Mouse (Mus musculus) thymus, postnatal 10 days (tissue): Measurements from ENCODE around the gene Tmem44.

Experiments
- DNase-seq, 2 experiments: peaks; one replicate each; pipeline ENCODE4 v3.0.0; 2021; ENCODE audit warnings: low spot score in 2 of 2

The Tmem44 gene

GRCm38 (mm10) chr16:30552621-30553338, 2.1 kb upstream of the Tmem44 start:
- DNase-seq, result no peak

GRCm38 (mm10) chr16:30549966-30550747, 485 bp downstream of the Tmem44 start:
- DNase-seq, result peak; percentile 48 to 79

GRCm38 (mm10) chr16:30549516-30549915, 1.1 kb downstream of the Tmem44 start:
- DNase-seq, result no peak

GRCm38 (mm10) chr16:30548291-30548690, 2.4 kb downstream of the Tmem44 start:
- no peak for DNase-seq

- no peak for DNase-seq
These were observed 5.9 kb downstream of the Tmem44 start for GRCm38 (mm10) chr16:30544693-30545092.

- no peak for DNase-seq
These were observed 7.3 kb downstream of the Tmem44 start for GRCm38 (mm10) chr16:30543386-30543785.

- DNase-seq, result no peak
These were observed 7.8 kb downstream of the Tmem44 start for GRCm38 (mm10) chr16:30542826-30543225.

- DNase-seq, result no peak
These were observed 10.3 kb downstream of the Tmem44 start for GRCm38 (mm10) chr16:30540107-30541001.

GRCm38 (mm10) chr16:30539433-30539832, 11.2 kb downstream of the Tmem44 start:
- DNase-seq, result peak in 1 of 2 experiments; percentile 65

GRCm38 (mm10) chr16:30535075-30535474, 15.6 kb downstream of the Tmem44 start:
- DNase-seq, result no peak

- DNase-seq, result no peak
These were observed 17.1 kb downstream of the Tmem44 start for GRCm38 (mm10) chr16:30533592-30533991.

GRCm38 (mm10) chr16:30532929-30533328, 17.7 kb downstream of the Tmem44 start:
- no peak for DNase-seq

GRCm38 (mm10) chr16:30531761-30532406, 18.8 kb downstream of the Tmem44 start:
- peak in 1 of 2 experiments; percentile 34 for DNase-seq

- DNase-seq, result no peak
These were observed 19.8 kb downstream of the Tmem44 start for GRCm38 (mm10) chr16:30530815-30531214.

GRCm38 (mm10) chr16:30528386-30528785, 22.3 kb downstream of the Tmem44 start:
- DNase-seq, result no peak

- DNase-seq, result no peak
These were observed 22.8 kb downstream of the Tmem44 start for GRCm38 (mm10) chr16:30527889-30528288.

- no peak for DNase-seq
These were observed 24.9 kb downstream of the Tmem44 start for GRCm38 (mm10) chr16:30525756-30526155.

- no peak for DNase-seq
These were observed 26.2 kb downstream of the Tmem44 start for GRCm38 (mm10) chr16:30524481-30524880.

GRCm38 (mm10) chr16:30522253-30522940, 28.2 kb downstream of the Tmem44 start:
- no peak for DNase-seq

GRCm38 (mm10) chr16:30521147-30521546, 29.5 kb downstream of the Tmem44 start:
- DNase-seq, result peak in 1 of 2 experiments; percentile 28

- peak in 1 of 2 experiments; percentile 78 for DNase-seq
These were observed 30.2 kb downstream of the Tmem44 start for GRCm38 (mm10) chr16:30520361-30520823.
